Mouse (Mus musculus): ENCODE data around the gene Snrpb2. TPM values are rescaled to one million over a fixed set of nuclear protein-coding genes. Genes with fewer than 3 reads are reported as not detected.

Snrpb2 gene
- polyA plus RNA-seq, 1 experiment from 2014 or later, result 165 TPM

GRCm38 (mm10) chr2:143032378-143033255, 30.2 kb upstream of the Snrpb2 start:
- H3K4me3 ChIP-seq (ENCODE audit: low read depth, low read length), result no peak overlapping the region
- no peaks in the 10 kb centered on the region for H3K9me3 ChIP-seq (replicated peaks; ENCODE audit: control insufficient read depth, low read length)
- H3K4me1 ChIP-seq (ENCODE audit: control insufficient read depth, insufficient read depth, low read length), result no peaks in the 10 kb centered on the region
- 75% methylated on average over 10 of the region's 10 CpGs for WGBS
- no peak overlapping the region for H3K4me2 ChIP-seq (ENCODE audit: low read depth, low read length)
- DNase-seq (ENCODE audit: low spot score) (no peak), ATAC-seq (replicated peaks; ENCODE audit: insufficient number of reproducible peaks, low FRiP score, low TSS enrichment, low read depth) (no peak)
- no peaks in the 10 kb centered on the region for H3K27me3 ChIP-seq (ENCODE audit: control insufficient read depth, insufficient read depth, low read length)
- H3K27ac ChIP-seq (replicated peaks; ENCODE audit: low read depth, low read length), result no peak overlapping the region
- H3K36me3 ChIP-seq (replicated peaks; ENCODE audit: control insufficient read depth, insufficient read depth, low read depth, low read length), result no peaks in the 10 kb centered on the region
- H3K9ac ChIP-seq (replicated peaks; ENCODE audit: low read length), result no peak overlapping the region

DNA sequence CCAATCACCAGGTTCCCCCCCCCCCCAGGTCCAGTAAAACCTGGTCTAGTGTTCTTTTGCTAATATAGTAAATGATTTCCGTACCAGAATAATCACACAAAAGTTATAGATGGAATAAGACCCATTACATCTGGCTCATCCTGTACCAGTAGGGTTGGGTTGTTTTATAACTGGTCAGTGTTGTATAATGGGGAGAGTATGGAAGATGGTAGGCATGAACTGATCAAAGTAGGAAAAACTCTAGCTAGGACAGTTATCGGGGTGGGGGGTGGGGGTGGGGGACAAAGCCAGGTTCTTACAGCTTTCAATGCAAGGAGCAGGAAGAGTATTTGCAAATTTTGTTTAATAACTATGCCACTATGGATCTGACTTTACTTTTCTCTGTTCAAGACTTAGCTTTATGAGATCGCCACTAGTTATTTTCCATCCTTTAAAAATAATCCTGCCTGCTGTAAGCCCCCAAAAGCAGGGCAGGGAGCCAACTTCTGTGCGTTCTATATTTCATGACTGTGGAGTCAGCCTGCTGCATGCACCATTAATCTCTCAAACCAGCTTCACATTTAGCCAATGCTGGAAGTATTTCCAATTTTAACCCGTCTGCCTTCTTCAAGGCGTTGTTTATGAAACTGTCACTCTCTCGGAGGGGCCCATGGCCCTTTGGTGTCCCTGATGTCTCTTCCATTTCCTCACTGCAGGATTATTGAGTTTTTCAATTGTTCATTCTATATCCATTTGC, 28.3 kb upstream of the Snrpb2 start:
- DNase-seq (ENCODE audit: low spot score), result no peak
- H3K27ac ChIP-seq (replicated peaks; ENCODE audit: low read depth, low read length), result no peak overlapping the region
- H3K27me3 ChIP-seq (ENCODE audit: control insufficient read depth, insufficient read depth, low read length), result no peaks in the 10 kb centered on the region
- no peak overlapping the region for H3K9ac ChIP-seq (replicated peaks; ENCODE audit: low read length)
- H3K4me3 ChIP-seq (ENCODE audit: low read depth, low read length), result no peak overlapping the region
- no peaks in the 10 kb centered on the region for H3K9me3 ChIP-seq (replicated peaks; ENCODE audit: control insufficient read depth, low read length)
- no peak for ATAC-seq (replicated peaks; ENCODE audit: insufficient number of reproducible peaks, low FRiP score, low TSS enrichment, low read depth)
- H3K4me2 ChIP-seq (ENCODE audit: low read depth, low read length), result no peak overlapping the region
- 85% methylated on average over 7 of the region's 7 CpGs for WGBS
- no peaks in the 10 kb centered on the region for H3K4me1 ChIP-seq (ENCODE audit: control insufficient read depth, insufficient read depth, low read length)
- H3K36me3 ChIP-seq (replicated peaks; ENCODE audit: control insufficient read depth, insufficient read depth, low read depth, low read length), result no peaks in the 10 kb centered on the region

- Histone ChIP-seq H3K9ac (replicated peaks; ENCODE audit: low read length) (no peak overlapping the region), H3K27me3 (ENCODE audit: control insufficient read depth, insufficient read depth, low read length) (no peaks in the 10 kb centered on the region), H3K4me1 (ENCODE audit: control insufficient read depth, insufficient read depth, low read length) (no peaks in the 10 kb centered on the region), H3K27ac (replicated peaks; ENCODE audit: low read depth, low read length) (no peak overlapping the region), H3K36me3 (replicated peaks; ENCODE audit: control insufficient read depth, insufficient read depth, low read depth, low read length) (no peaks in the 10 kb centered on the region), H3K4me2 (ENCODE audit: low read depth, low read length) (no peak overlapping the region), H3K9me3 (replicated peaks; ENCODE audit: control insufficient read depth, low read length) (no peaks in the 10 kb centered on the region), H3K4me3 (ENCODE audit: low read depth, low read length) (no peak overlapping the region)
- no peak for ATAC-seq (replicated peaks; ENCODE audit: insufficient number of reproducible peaks, low FRiP score, low TSS enrichment, low read depth)
- 88% methylated on average over 10 of the region's 10 CpGs for WGBS
- no peak for DNase-seq (ENCODE audit: low spot score)
Measured at GRCm38 (mm10) chr2:143035086-143035593, 27.7 kb upstream of the Snrpb2 start.

GRCm38 (mm10) chr2:143041596-143041995, 21.2 kb upstream of the Snrpb2 start:
- Histone ChIP-seq H3K4me1 (ENCODE audit: control insufficient read depth, insufficient read depth, low read length) (no peaks in the 10 kb centered on the region), H3K9ac (replicated peaks; ENCODE audit: low read length) (no peak overlapping the region), H3K4me3 (ENCODE audit: low read depth, low read length) (no peak overlapping the region), H3K36me3 (replicated peaks; ENCODE audit: control insufficient read depth, insufficient read depth, low read depth, low read length) (no peaks in the 10 kb centered on the region), H3K27me3 (ENCODE audit: control insufficient read depth, insufficient read depth, low read length) (no peaks in the 10 kb centered on the region), H3K9me3 (replicated peaks; ENCODE audit: control insufficient read depth, low read length) (no peaks in the 10 kb centered on the region), H3K27ac (replicated peaks; ENCODE audit: low read depth, low read length) (no peak overlapping the region), H3K4me2 (ENCODE audit: low read depth, low read length) (no peak overlapping the region)
- ATAC-seq (replicated peaks; ENCODE audit: insufficient number of reproducible peaks, low FRiP score, low TSS enrichment, low read depth) (no peak), DNase-seq (ENCODE audit: low spot score) (no peak)
- WGBS, result 90% methylated on average over 1 of the region's 1 CpGs

- Histone ChIP-seq H3K27me3 (ENCODE audit: control insufficient read depth, insufficient read depth, low read length) (no peaks in the 10 kb centered on the region), H3K4me1 (ENCODE audit: control insufficient read depth, insufficient read depth, low read length) (no peaks in the 10 kb centered on the region), H3K4me2 (ENCODE audit: low read depth, low read length) (no peak overlapping the region), H3K9ac (replicated peaks; ENCODE audit: low read length) (no peak overlapping the region), H3K36me3 (replicated peaks; ENCODE audit: control insufficient read depth, insufficient read depth, low read depth, low read length) (no peaks in the 10 kb centered on the region), H3K27ac (replicated peaks; ENCODE audit: low read depth, low read length) (no peak overlapping the region), H3K9me3 (replicated peaks; ENCODE audit: control insufficient read depth, low read length) (no peaks in the 10 kb centered on the region), H3K4me3 (ENCODE audit: low read depth, low read length) (no peak overlapping the region)
- DNase-seq (ENCODE audit: low spot score) (no peak), ATAC-seq (replicated peaks; ENCODE audit: insufficient number of reproducible peaks, low FRiP score, low TSS enrichment, low read depth) (no peak)
Measured at GRCm38 (mm10) chr2:143055251-143055650, 7.6 kb upstream of the Snrpb2 start.

- no peak overlapping the region for H3K27ac ChIP-seq (replicated peaks; ENCODE audit: low read depth, low read length)
- 82% methylated on average over 5 of the region's 5 CpGs for WGBS
- ATAC-seq (replicated peaks; ENCODE audit: insufficient number of reproducible peaks, low FRiP score, low TSS enrichment, low read depth) (no peak), DNase-seq (ENCODE audit: low spot score) (no peak)
- H3K4me2 ChIP-seq (ENCODE audit: low read depth, low read length), result no peak overlapping the region
- no peaks in the 10 kb centered on the region for H3K36me3 ChIP-seq (replicated peaks; ENCODE audit: control insufficient read depth, insufficient read depth, low read depth, low read length)
- no peaks in the 10 kb centered on the region for H3K4me1 ChIP-seq (ENCODE audit: control insufficient read depth, insufficient read depth, low read length)
- no peaks in the 10 kb centered on the region for H3K9me3 ChIP-seq (replicated peaks; ENCODE audit: control insufficient read depth, low read length)
- no peak overlapping the region for H3K9ac ChIP-seq (replicated peaks; ENCODE audit: low read length)
- no peaks in the 10 kb centered on the region for H3K27me3 ChIP-seq (ENCODE audit: control insufficient read depth, insufficient read depth, low read length)
- no peak overlapping the region for H3K4me3 ChIP-seq (ENCODE audit: low read depth, low read length)
Measured at GRCm38 (mm10) chr2:143056736-143057135, 6.1 kb upstream of the Snrpb2 start.

DNA sequence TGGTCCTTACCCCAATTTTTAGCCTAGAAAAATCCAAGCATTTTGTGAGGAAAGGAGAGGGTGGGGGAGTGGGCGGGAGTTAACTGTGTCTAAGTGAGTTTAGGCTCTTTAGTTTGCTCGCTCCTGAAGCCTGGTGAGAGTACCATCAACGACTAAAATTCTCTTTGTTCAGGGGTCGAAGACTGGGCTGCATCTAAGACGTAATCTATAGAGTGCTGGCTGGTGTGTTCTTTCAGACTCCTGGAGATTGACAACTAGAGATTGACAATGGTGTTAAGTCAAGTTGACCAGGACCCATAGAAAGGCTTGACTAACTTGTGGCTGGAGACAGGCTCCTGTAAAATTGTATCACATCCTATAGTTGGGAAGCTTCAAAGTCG, 417 bp upstream of the Snrpb2 start:
- Histone ChIP-seq H3K27ac (replicated peaks; ENCODE audit: low read depth, low read length) (no peak overlapping the region), H3K4me3 (ENCODE audit: low read depth, low read length) (peak overlapping the region; percentile 73), H3K36me3 (replicated peaks; ENCODE audit: control insufficient read depth, insufficient read depth, low read depth, low read length) (no peaks in the 10 kb centered on the region), H3K27me3 (ENCODE audit: control insufficient read depth, insufficient read depth, low read length) (no peaks in the 10 kb centered on the region), H3K4me1 (ENCODE audit: control insufficient read depth, insufficient read depth, low read length) (no peaks in the 10 kb centered on the region), H3K9me3 (replicated peaks; ENCODE audit: control insufficient read depth, low read length) (no peaks in the 10 kb centered on the region), H3K9ac (replicated peaks; ENCODE audit: low read length) (0 out of 2 replicates have a peak overlapping the region, but pooled peaks have one; percentile 28), H3K4me2 (ENCODE audit: low read depth, low read length) (peak overlapping the region; percentile 44)
- ATAC-seq (replicated peaks; ENCODE audit: insufficient number of reproducible peaks, low FRiP score, low TSS enrichment, low read depth) (peak; percentile 37; the same call in 1 of the 2 replicates), DNase-seq (ENCODE audit: low spot score) (no peak)
- WGBS, result 50% methylated on average over 6 of the region's 6 CpGs

- H3K4me1 ChIP-seq (ENCODE audit: control insufficient read depth, insufficient read depth, low read length), result no peaks in the 10 kb centered on the region
- no peak overlapping the region for H3K4me3 ChIP-seq (ENCODE audit: low read depth, low read length)
- H3K4me2 ChIP-seq (ENCODE audit: low read depth, low read length), result no peak overlapping the region
- H3K9me3 ChIP-seq (replicated peaks; ENCODE audit: control insufficient read depth, low read length), result no peaks in the 10 kb centered on the region
- DNase-seq (ENCODE audit: low spot score), result no peak
- no peaks in the 10 kb centered on the region for H3K27me3 ChIP-seq (ENCODE audit: control insufficient read depth, insufficient read depth, low read length)
- H3K36me3 ChIP-seq (replicated peaks; ENCODE audit: control insufficient read depth, insufficient read depth, low read depth, low read length), result no peaks in the 10 kb centered on the region
- no peak overlapping the region for H3K27ac ChIP-seq (replicated peaks; ENCODE audit: low read depth, low read length)
- no peak for ATAC-seq (replicated peaks; ENCODE audit: insufficient number of reproducible peaks, low FRiP score, low TSS enrichment, low read depth)
- H3K9ac ChIP-seq (replicated peaks; ENCODE audit: low read length), result no peak overlapping the region
- WGBS, result 94% methylated on average over 3 of the region's 3 CpGs
Measured at GRCm38 (mm10) chr2:143065914-143066313, 3.1 kb downstream of the Snrpb2 start.

Measured in embryonic facial prominence, embryonic 11.5 days (tissue).